Mouse (Mus musculus) lung, adult 2 months (tissue): ENCODE data around the gene Nudt1. TPM values are rescaled to one million over a fixed set of nuclear protein-coding genes. Genes with fewer than 3 reads are reported as not detected.

Source experiments
- DNase-seq: peaks from one replicate; pipeline ENCODE4 v3.0.0; 2022
- H3K4me1 ChIP-seq: fragments of 200-500 bp; 2 replicates; pipeline ENCODE4 v1.6.1; 2011; ENCODE audit warnings: low read length; ENCODE audit not compliant: control insufficient read depth, insufficient read depth
- H3K4me3 ChIP-seq: fragments of 200-500 bp; replicated peaks from 2 replicates; pipeline ENCODE3; 2011; ENCODE audit warnings: low read depth, mild to moderate bottlenecking, control low read depth, low read length; ENCODE audit errors: extremely low read depth
- CTCF ChIP-seq: fragments of 200-500 bp; IDR thresholded peaks from 2 replicates; pipeline ENCODE4 v1.5.1; 2011; ENCODE audit warnings: mild to moderate bottlenecking, low read length, control low read depth; ENCODE audit not compliant: insufficient read depth
- POLR2A ChIP-seq: fragments of 200-500 bp; IDR thresholded peaks from 2 replicates; pipeline ENCODE4 v1.6.1; 2011; ENCODE audit warnings: low read depth, mild to moderate bottlenecking, control low read depth, low read length, borderline replicate concordance; ENCODE audit errors: extremely low read depth
- WGBS: fragments of 180-500 bp; shearing (Covaris S2); methylation state at CpG from one replicate; pipeline ENCODE4 v1.1.7; 2018; 5-methylcytosine and 5-hydroxymethylcytosine counted together
- polyA plus RNA-seq: library from polyadenylated mRNA; depleted of rRNA; stranded (reverse); fragments of >200 nt; gene quantifications from 2 replicates; pipeline ENCODE4 v1.2.3, GENCODE M21; 2012; rRNA removed

Nudt1 gene
- polyA plus RNA-seq = 6.2 and 7.9 TPM in 2 replicates

DNA sequence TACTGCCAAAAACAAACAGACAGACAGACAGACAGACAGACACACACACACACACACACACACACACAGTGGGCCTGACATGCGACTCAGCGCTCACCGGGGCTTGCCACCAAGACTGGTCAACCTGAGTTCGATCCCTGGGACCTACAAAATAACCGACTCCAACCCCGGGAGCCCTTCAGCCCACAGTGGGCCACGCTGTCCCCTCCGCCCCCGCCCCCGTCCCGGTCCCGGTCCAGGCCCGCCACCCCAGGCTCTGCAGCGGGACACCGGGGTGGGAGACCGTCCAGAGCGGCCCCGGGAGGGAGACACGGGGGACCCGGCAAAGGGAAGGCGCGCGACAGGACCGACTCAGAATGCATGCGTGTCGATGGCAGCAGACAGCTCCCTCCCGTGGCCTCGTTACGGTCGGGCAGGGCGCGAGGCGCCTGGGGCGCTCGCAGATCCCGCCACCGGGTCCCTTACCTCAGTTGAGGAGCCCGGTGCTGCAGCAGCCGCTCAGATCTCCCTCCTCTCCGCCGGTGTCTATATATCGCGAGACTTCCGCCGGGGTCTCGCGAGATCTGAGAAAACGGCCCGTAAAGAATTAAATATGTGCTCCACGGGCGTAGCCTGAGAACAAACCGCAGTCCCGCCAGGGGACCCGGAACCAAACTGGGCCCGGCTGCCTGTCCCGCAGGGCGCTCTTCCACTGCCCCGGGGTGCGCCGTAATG, at the start of gene Nudt1, which contains the start of gene Mad1l1:
TSS of gene Nudt1 (plus strand) at position 615 of the 714 bp plus-strand sequence.
TSS of gene Mad1l1 (minus strand) at position 511 of the 714 bp plus-strand sequence.
- H3K4me1 ChIP-seq = 0 out of 2 replicates have a peak, but pooled peaks cover 4% of the 10 kb centered on the region
- H3K4me3 ChIP-seq = peak within 1 kb of the TSS; percentile 87
- peak; percentile 93 for DNase-seq
- TF ChIP-seq POLR2A = peak; percentile 81; the same call in 1 of the 2 replicates
- TF ChIP-seq CTCF = no peak
- under 1% methylated on average over 57 of the region's 60 CpGs for WGBS

DNA sequence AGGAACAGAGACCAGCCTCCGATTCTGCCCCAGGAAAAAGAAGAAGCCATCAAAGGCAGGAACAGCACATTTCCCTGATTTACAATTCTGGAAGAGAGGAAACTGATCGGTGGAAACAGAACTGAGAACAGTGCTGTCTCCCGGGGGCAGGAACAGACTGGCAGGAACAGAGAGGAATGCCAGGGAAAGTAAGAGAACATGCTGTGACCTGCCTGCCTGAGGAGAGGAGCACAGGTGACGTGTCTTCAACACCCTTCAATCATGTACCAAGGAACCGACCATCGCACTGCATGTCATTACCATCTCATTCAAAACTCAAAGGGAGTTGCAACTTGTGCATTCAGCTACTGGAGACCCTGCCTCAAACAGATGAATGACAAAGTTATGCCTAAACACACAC, 44.7 kb upstream of the Nudt1 start:
- Histone ChIP-seq H3K4me3 (no peak overlapping the region), H3K4me1 (no peaks in the 10 kb centered on the region)
- WGBS = 78% methylated on average over 6 of the region's 6 CpGs
- DNase-seq = no peak
- TF ChIP-seq POLR2A (no peak), CTCF (no peak)

GRCm38 (mm10) chr5:140280205-140280604, 41.3 kb upstream of the Nudt1 start:
- Histone ChIP-seq H3K4me1 (no peaks in the 10 kb centered on the region), H3K4me3 (no peak overlapping the region)
- TF ChIP-seq POLR2A (no peak), CTCF (no peak)
- 84% methylated on average over 9 of the region's 9 CpGs for WGBS
- no peak for DNase-seq

- WGBS = 76% methylated on average over 8 of the region's 8 CpGs
- no peak overlapping the region for H3K4me3 ChIP-seq
- no peak for DNase-seq
These were observed 39.1 kb upstream of the Nudt1 start for GRCm38 (mm10) chr5:140282376-140282775.

GRCm38 (mm10) chr5:140282900-140283299, 38.6 kb upstream of the Nudt1 start:
- WGBS = 85% methylated on average over 3 of the region's 3 CpGs
- no peak overlapping the region for H3K4me3 ChIP-seq
- no peaks in the 10 kb centered on the region for H3K4me1 ChIP-seq
- TF ChIP-seq POLR2A (no peak), CTCF (no peak)
- DNase-seq = no peak

More at GRCm38 (mm10) chr5:140282376-140282775, 39.1 kb upstream of the Nudt1 start:
- H3K4me1 ChIP-seq = no peaks in the 10 kb centered on the region
- TF ChIP-seq CTCF (no peak), POLR2A (no peak)

- no peak for DNase-seq
- no peak for TF ChIP-seq CTCF
- no peak for TF ChIP-seq POLR2A
- WGBS = 91% methylated on average over 2 of the region's 2 CpGs
- H3K4me1 ChIP-seq = no peaks in the 10 kb centered on the region
- H3K4me3 ChIP-seq = no peak overlapping the region
These were observed 37.4 kb upstream of the Nudt1 start for GRCm38 (mm10) chr5:140284011-140284410.

- WGBS = 92% methylated on average over 2 of the region's 2 CpGs
- H3K4me1 ChIP-seq = no peaks in the 10 kb centered on the region
- DNase-seq = no peak
- no peak overlapping the region for H3K4me3 ChIP-seq
- no peak for TF ChIP-seq POLR2A
- TF ChIP-seq CTCF = no peak
These were observed 36.7 kb upstream of the Nudt1 start for GRCm38 (mm10) chr5:140284761-140285160.

DNA sequence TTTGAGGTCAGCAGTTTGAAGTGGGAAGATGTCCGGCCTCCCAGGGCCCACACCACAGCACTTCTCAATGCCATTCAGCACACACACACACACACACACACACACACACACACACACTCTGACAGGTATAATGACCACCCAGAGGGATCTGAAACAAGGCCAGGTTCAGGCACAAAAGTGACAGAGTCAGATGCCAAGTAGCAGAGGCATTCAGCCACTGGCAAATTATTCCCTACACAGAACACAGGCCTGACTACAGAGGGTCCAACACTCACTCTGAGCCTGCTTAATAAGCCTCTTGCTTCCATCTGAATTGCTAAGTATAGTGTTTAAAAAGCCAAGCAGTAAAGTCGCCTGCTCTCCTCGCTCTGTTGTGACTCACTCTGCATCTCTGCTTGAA, 33.2 kb upstream of the Nudt1 start:
- no peak for TF ChIP-seq POLR2A
- no peak for TF ChIP-seq CTCF
- WGBS = 92% methylated on average over 3 of the region's 3 CpGs
- Histone ChIP-seq H3K4me1 (no peaks in the 10 kb centered on the region), H3K4me3 (no peak overlapping the region)
- DNase-seq = no peak

GRCm38 (mm10) chr5:140289161-140289560, 32.3 kb upstream of the Nudt1 start:
- TF ChIP-seq POLR2A (no peak), CTCF (no peak)
- 95% methylated on average over 2 of the region's 2 CpGs for WGBS

GRCm38 (mm10) chr5:140292152-140292551, 29.3 kb upstream of the Nudt1 start:
- TF ChIP-seq CTCF = peak; percentile 71
- TF ChIP-seq POLR2A = no peak
- no peak overlapping the region for H3K4me3 ChIP-seq
- DNase-seq = peak; percentile 52
- 88% methylated on average over 1 of the region's 1 CpGs for WGBS
- no peaks in the 10 kb centered on the region for H3K4me1 ChIP-seq

More at GRCm38 (mm10) chr5:140289161-140289560, 32.3 kb upstream of the Nudt1 start:
- no peaks in the 10 kb centered on the region for H3K4me1 ChIP-seq
- DNase-seq = no peak
- no peak overlapping the region for H3K4me3 ChIP-seq

GRCm38 (mm10) chr5:140298291-140298690, 23.2 kb upstream of the Nudt1 start:
- no peak for DNase-seq
- H3K4me1 ChIP-seq = no peaks in the 10 kb centered on the region
- WGBS = 87% methylated on average over 4 of the region's 4 CpGs
- TF ChIP-seq CTCF = no peak
- TF ChIP-seq POLR2A = no peak
- no peak overlapping the region for H3K4me3 ChIP-seq
